12 mouse cellular contexts compared by ENCODE assay signal in the genomic region with DNA sequence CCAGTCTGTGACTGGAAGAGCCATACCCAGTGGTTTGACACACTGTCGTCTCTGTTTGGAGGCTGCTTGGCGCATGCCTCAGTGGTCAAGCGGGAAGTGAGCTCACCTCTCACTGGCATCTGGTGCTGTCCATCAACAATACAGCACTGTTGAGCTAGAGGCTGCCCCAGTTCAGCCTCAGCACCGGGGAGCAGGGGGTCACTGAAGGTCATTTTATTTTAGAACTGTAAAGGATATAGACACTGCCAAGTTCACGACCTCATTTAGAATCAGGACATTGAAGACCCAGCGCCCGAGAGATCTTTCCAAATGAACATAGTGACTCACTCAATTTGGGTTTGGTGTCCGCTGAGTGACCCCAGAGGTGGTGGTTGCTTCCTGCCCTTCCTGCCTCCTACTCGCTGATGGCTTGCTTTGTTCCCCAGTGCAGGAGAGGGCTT.
DNase-seq lines count a peak whose midpoint lies in the region; ATAC-seq and TF ChIP-seq lines count a peak whose summit lies in the region.
"Had no signal": no experiment of that assay in that cellular context is flagged by ENCODE, and none has a peak within 500 bp of the region (broad histone marks: within the 10 kb centered on the region; RNA-seq: fewer than 3 reads in every experiment).

No protein-coding gene starts in this region.

- DNase-seq in heart, adult 2 months = peak; percentile 31 to 48
- no peak for DNase-seq in embryonic facial prominence, embryonic 10.5 days (ENCODE audit: low spot score)
- peak; percentile 60 for DNase-seq in kidney, postnatal 14 days
- DNase-seq in yolk sac, embryonic 10.5 days (ENCODE audit: low spot score) = no peak
- no peak for DNase-seq in testis, postnatal 14 days (ENCODE audit: low spot score)
- no peak for DNase-seq in urinary bladder, adult 18-20 months (ENCODE audit: low spot score in 2 of 2)
- DNase-seq: liver, embryonic 13.5 days; thymus, adult 2 months had no signal

- peak overlapping the region; percentile 31 for H3K27ac ChIP-seq in heart, adult 2 months
- H3K27ac ChIP-seq in heart, embryonic 12.5 days (ENCODE audit: poor library complexity, severe bottlenecking) = no peak overlapping the region
- H3K27ac ChIP-seq in ES-Bruce4 (ENCODE audit: insufficient read depth, low read length) = no peak overlapping the region
- H3K27ac ChIP-seq in embryonic facial prominence, embryonic 10.5 days (replicated peaks) = peak overlapping the region; percentile 14; the same call in 1 of the 2 replicates
- H3K27ac ChIP-seq: embryonic facial prominence, embryonic 12.5 days; liver, embryonic 13.5 days had no signal

- H3K4me2 ChIP-seq in heart, embryonic 12.5 days = no peak overlapping the region
- H3K4me2 ChIP-seq: embryonic facial prominence, embryonic 12.5 days; liver, embryonic 13.5 days had no signal

- ATAC-seq in heart, embryonic 12.5 days (ENCODE audit: insufficient number of reproducible peaks, low FRiP score) = no peak

- no peaks in the 10 kb centered on the region for H3K9me3 ChIP-seq in heart, embryonic 12.5 days (replicated peaks)
- H3K9me3 ChIP-seq in ES-Bruce4 (replicated peaks; ENCODE audit: control insufficient read depth, insufficient read depth, low read length, poor library complexity, severe bottlenecking) = no peaks in the 10 kb centered on the region
- H3K9me3 ChIP-seq in embryonic facial prominence, embryonic 10.5 days = no peaks in the 10 kb centered on the region; the same call in 1 of the 2 replicates
- H3K9me3 ChIP-seq: embryonic facial prominence, embryonic 12.5 days; liver, embryonic 13.5 days had no signal

- no peak overlapping the region for H3K9ac ChIP-seq in heart, adult 2 months (ENCODE audit: low read depth, low read length)
- H3K9ac ChIP-seq in heart, embryonic 12.5 days = no peak overlapping the region
- H3K9ac ChIP-seq in ES-Bruce4 (ENCODE audit: low read depth, poor library complexity, severe bottlenecking) = no peak overlapping the region
- H3K9ac ChIP-seq: embryonic facial prominence, embryonic 12.5 days; liver, embryonic 13.5 days had no signal

- H3K4me1 ChIP-seq in heart, adult 2 months (ENCODE audit: control insufficient read depth, insufficient read depth, low read length) = peaks cover 6% of the 10 kb centered on the region
- H3K4me1 ChIP-seq in heart, embryonic 12.5 days (replicated peaks) = peaks cover 9% of the 10 kb centered on the region; the same call in 1 of the 2 replicates
- peaks cover 9% of the 10 kb centered on the region for H3K4me1 ChIP-seq in ES-Bruce4 (ENCODE audit: control insufficient read depth, insufficient read depth, low read length)
- H3K4me1 ChIP-seq in embryonic facial prominence, embryonic 10.5 days = peaks cover 37% of the 10 kb centered on the region
- H3K4me1 ChIP-seq: liver, embryonic 13.5 days had no signal

- H3K4me3 ChIP-seq in heart, adult 2 months = no peak overlapping the region
- H3K4me3 ChIP-seq in heart, embryonic 12.5 days = no peak overlapping the region
- H3K4me3 ChIP-seq in ES-Bruce4 (ENCODE audit: low read depth, low read length) = no peak overlapping the region
- H3K4me3 ChIP-seq in embryonic facial prominence, embryonic 10.5 days = no peak overlapping the region
- H3K4me3 ChIP-seq: embryonic facial prominence, embryonic 12.5 days; liver, embryonic 13.5 days had no signal

- no peaks in the 10 kb centered on the region; the same call in 1 of the 2 replicates for H3K27me3 ChIP-seq in heart, adult 2 months (ENCODE audit: control insufficient read depth, insufficient read depth, low read length)
- no peaks in the 10 kb centered on the region for H3K27me3 ChIP-seq in heart, embryonic 12.5 days (replicated peaks)
- H3K27me3 ChIP-seq in ES-Bruce4 (ENCODE audit: control insufficient read depth, insufficient read depth, low read length, poor library complexity, severe bottlenecking) = no peaks in the 10 kb centered on the region
- peaks cover 57% of the 10 kb centered on the region for H3K27me3 ChIP-seq in embryonic facial prominence, embryonic 10.5 days (replicated peaks; ENCODE audit: low read depth, poor library complexity, severe bottlenecking)
- H3K27me3 ChIP-seq: CH12.LX; embryonic facial prominence, embryonic 12.5 days; liver, embryonic 13.5 days had no signal

- H3K36me3 ChIP-seq in heart, adult 2 months (ENCODE audit: control insufficient read depth, insufficient read depth, low read length) = no peaks in the 10 kb centered on the region
- no peaks in the 10 kb centered on the region for H3K36me3 ChIP-seq in heart, embryonic 12.5 days
- H3K36me3 ChIP-seq in ES-Bruce4 (ENCODE audit: control insufficient read depth, insufficient read depth, low read length, poor library complexity, severe bottlenecking) = no peaks in the 10 kb centered on the region
- H3K36me3 ChIP-seq in embryonic facial prominence, embryonic 10.5 days (replicated peaks) = no peaks in the 10 kb centered on the region
- H3K36me3 ChIP-seq: embryonic facial prominence, embryonic 12.5 days; liver, embryonic 13.5 days had no signal

- no peaks in the 10 kb centered on the region for H3K79me2 ChIP-seq in heart, adult 2 months (replicated peaks; ENCODE audit: control insufficient read depth, insufficient read depth, low read length)

- no peak for TF ChIP-seq EP300 in heart, adult 2 months (IDR thresholded peaks at IDR 0.05; ENCODE audit: insufficient read depth, low read depth, low read length)
- TF ChIP-seq EP300 in ES-Bruce4 (IDR thresholded peaks at IDR 0.05; ENCODE audit: insufficient read depth, low read depth, low read length) = peak; percentile 74

- no peak for TF ChIP-seq POLR2A in heart, adult 2 months (IDR thresholded peaks at IDR 0.05; ENCODE audit: insufficient read depth, low read depth, low read length)
- TF ChIP-seq POLR2A in ES-Bruce4 (IDR thresholded peaks at IDR 0.05; ENCODE audit: insufficient read depth, low read length) = no peak

- WGBS in heart, adult 2 months = 28% methylated on average over 9 of the region's 9 CpGs
- WGBS in heart, embryonic 12.5 days = 49% methylated on average over 9 of the region's 9 CpGs
- WGBS in embryonic facial prominence, embryonic 10.5 days = 48% methylated on average over 9 of the region's 9 CpGs

- no peak for TF ChIP-seq CTCF in heart, adult 2 months (IDR thresholded peaks at IDR 0.05)
- no peak for TF ChIP-seq CTCF in ES-Bruce4 (IDR thresholded peaks at IDR 0.05; ENCODE audit: low read depth, low read length)

- intact Hi-C loops in heart, adult 2 months (cut with DNase I) = no loop called here

Comparison
In these comparisons a context has a peak if more than half of its experiments do, and no peak if none do; other contexts are left out.
1. H3K27ac ChIP-seq: peak in heart, adult 2 months (single experiment) and embryonic facial prominence, embryonic 10.5 days (single experiment); none in heart, embryonic 12.5 days (single experiment) and ES-Bruce4 (single experiment).
2. DNase-seq: peak in heart, adult 2 months (2 of 2) and kidney, postnatal 14 days (single experiment); none in embryonic facial prominence, embryonic 10.5 days (single experiment), yolk sac, embryonic 10.5 days (single experiment), testis, postnatal 14 days (single experiment) and urinary bladder, adult 18-20 months (0 of 2).